Mouse (Mus musculus) liver, postnatal 0 days (tissue): ENCODE data around the gene Dok1. TPM values are rescaled to one million over a fixed set of nuclear protein-coding genes. Genes with fewer than 3 reads are reported as not detected.

Experiments
- ATAC-seq: fragments of 200-750 bp; cut with Nextera tagmentation; 2 replicates; pipeline ENCODE4 v1.8.0; 2017; ENCODE audit warnings: mild to moderate bottlenecking, moderate library complexity
- DNase-seq: peaks from one replicate; pipeline ENCODE4 v3.0.0-alpha.2; 2016
- H3K27ac ChIP-seq: fragments of 300-500 bp; sonication (generic); 2 replicates; pipeline ENCODE4 v1.5.1; 2014; ENCODE audit warnings: antibody characterized with exemption, moderate library complexity, mild to moderate bottlenecking, low read depth
- H3K27me3 ChIP-seq: fragments of 300-500 bp; sonication (generic); 2 replicates; pipeline ENCODE4 v1.6.1; 2014; ENCODE audit warnings: low read length, control low read depth, mixed read lengths; ENCODE audit not compliant: insufficient read depth
- H3K36me3 ChIP-seq: fragments of 300-500 bp; sonication (generic); replicated peaks from 2 replicates; pipeline ENCODE4 v1.6.1; 2014; ENCODE audit warnings: mild to moderate bottlenecking, control low read depth, low read length, moderate library complexity, mixed read lengths; ENCODE audit not compliant: insufficient read depth
- H3K4me1 ChIP-seq: fragments of 300-500 bp; sonication (generic); 2 replicates; pipeline ENCODE4 v1.6.1; 2014; ENCODE audit warnings: antibody characterized with exemption, mild to moderate bottlenecking, control low read depth; ENCODE audit not compliant: insufficient read depth
- H3K4me2 ChIP-seq: fragments of 300-500 bp; sonication (generic); 2 replicates; pipeline ENCODE4 v1.6.1; 2014; ENCODE audit warnings: low read depth, mild to moderate bottlenecking, low read length, moderate library complexity, mixed read lengths
- H3K4me3 ChIP-seq: fragments of 300-500 bp; sonication (generic); 2 replicates; pipeline ENCODE4 v1.5.1; 2014; ENCODE audit warnings: low read depth, low read length
- H3K9ac ChIP-seq: fragments of 300-500 bp; sonication (generic); replicated peaks from 2 replicates; pipeline ENCODE4 v1.6.1; 2014; ENCODE audit warnings: mild to moderate bottlenecking, moderate library complexity
- H3K9me3 ChIP-seq: fragments of 300-500 bp; sonication (generic); 2 replicates; pipeline ENCODE4 v1.6.1; 2016; ENCODE audit warnings: mild to moderate bottlenecking, control low read depth, low read length, mixed read lengths
- CTCF ChIP-seq: sonication (generic); IDR thresholded peaks from 2 replicates; pipeline ENCODE4 v1.5.1; 2016; ENCODE audit warnings: antibody characterized with exemption, low read depth
- EP300 ChIP-seq: IDR thresholded peaks from 2 replicates; pipeline ENCODE4 v1.6.1; 2016; ENCODE audit warnings: antibody characterized with exemption, low read depth, mild to moderate bottlenecking
- WGBS: fragments of 180-500 bp; shearing (Covaris S2); extraction: QIAGEN DNeasy Blood & Tissue Kit; methylation state at CpG from one replicate; pipeline ENCODE4 v1.1.7; 2014; ENCODE audit not compliant: insufficient replicate concordance; 5-methylcytosine and 5-hydroxymethylcytosine counted together
- polyA plus RNA-seq: library from polyadenylated mRNA; unstranded; fragments of >200 nt; fragmentation: Nextera tagmentation; extraction: Ambion mirVana; gene quantifications from 2 replicates; pipeline ENCODE4 v1.2.1, GENCODE M21; 2015

Gene Dok1
- polyA plus RNA-seq, 1 experiment from 2014 or later, result 11.3 TPM

DNA sequence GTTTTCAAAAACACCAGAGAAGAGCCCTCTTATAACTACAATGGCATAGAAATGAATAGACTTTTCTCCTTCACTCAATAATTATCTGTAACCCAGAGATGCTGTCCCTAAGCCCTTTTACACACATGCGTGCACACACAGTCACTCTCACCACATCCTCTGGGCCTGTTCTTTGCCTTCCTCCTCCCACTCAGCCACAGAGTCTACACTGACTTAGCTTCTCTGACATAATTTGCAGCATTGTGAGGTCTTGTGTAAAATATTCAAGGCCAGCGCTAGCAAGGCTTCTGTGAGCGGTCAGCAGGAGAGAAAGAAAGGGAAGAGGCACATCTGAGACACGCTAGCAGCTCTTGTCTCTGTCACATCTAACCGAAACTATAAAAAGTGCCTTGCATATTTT lies 19.8 kb downstream of the Dok1 start:
- DNase-seq (no peak), ATAC-seq (no peak)
- 44% methylated on average over 5 of the region's 5 CpGs for WGBS
- Histone ChIP-seq H3K36me3 (no peaks in the 10 kb centered on the region), H3K9me3 (no peaks in the 10 kb centered on the region), H3K27me3 (no peaks in the 10 kb centered on the region), H3K4me3 (no peak overlapping the region), H3K4me1 (peaks cover 45% of the 10 kb centered on the region), H3K27ac (peak overlapping the region; percentile 97), H3K4me2 (peak overlapping the region; percentile 42), H3K9ac (peak overlapping the region; percentile 47)
- no peak for TF ChIP-seq EP300
- no peak for TF ChIP-seq CTCF

DNA sequence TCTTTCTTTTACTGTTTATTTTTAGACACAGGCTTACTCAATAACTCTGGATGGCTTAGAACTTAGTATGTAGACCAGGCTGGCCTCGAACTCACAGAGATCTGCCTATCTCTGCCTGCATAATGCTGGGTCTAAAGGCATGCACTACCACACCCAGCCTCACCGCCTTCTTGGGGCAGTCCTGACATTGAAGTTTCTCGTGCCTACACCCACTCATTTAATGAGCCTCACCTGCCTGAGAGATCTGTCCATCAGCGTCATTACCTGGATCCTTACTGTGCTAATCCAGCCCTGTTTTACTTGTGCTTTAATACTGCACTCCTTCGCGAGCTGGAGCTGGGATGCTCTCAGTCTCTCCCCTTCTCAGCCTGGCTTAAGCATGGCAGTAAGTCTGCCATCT lies 21.5 kb downstream of the Dok1 start:
- H3K4me2 ChIP-seq, result no peak overlapping the region
- H3K27ac ChIP-seq, result peak overlapping the region; percentile 46; the same call in 1 of the 2 replicates
- H3K9me3 ChIP-seq, result no peaks in the 10 kb centered on the region
- DNase-seq (no peak), ATAC-seq (no peak)
- peaks cover 42% of the 10 kb centered on the region for H3K4me1 ChIP-seq
- no peak overlapping the region for H3K9ac ChIP-seq
- H3K36me3 ChIP-seq, result no peaks in the 10 kb centered on the region
- H3K27me3 ChIP-seq, result no peaks in the 10 kb centered on the region
- H3K4me3 ChIP-seq, result no peak overlapping the region
- TF ChIP-seq EP300 (no peak), CTCF (peak; percentile 19; the same call in 1 of the 2 replicates)
- 73% methylated on average over 6 of the region's 6 CpGs for WGBS

DNA sequence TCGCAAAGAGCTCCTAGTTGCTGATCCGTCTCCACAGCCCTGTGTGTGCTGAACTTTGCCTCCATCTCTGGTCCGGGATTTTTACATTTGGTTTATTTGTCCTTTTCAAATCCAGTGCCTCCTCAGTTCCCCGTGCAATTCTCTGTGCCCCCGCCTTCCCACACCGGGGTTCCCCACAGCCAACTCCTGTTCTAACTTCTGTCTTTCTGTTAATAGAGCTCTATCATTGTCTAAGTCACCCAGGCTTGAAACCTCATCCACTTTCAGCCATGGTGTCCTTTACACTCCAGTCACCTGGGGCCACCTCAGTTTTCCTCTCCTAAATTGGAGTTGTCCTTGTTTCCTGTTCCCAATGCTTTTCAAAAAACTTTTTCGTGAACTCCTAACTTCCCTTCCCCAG lies 22.0 kb downstream of the Dok1 start:
- TF ChIP-seq CTCF, result no peak
- no peak for TF ChIP-seq EP300
- peaks cover 40% of the 10 kb centered on the region for H3K4me1 ChIP-seq
- WGBS, result 59% methylated on average over 7 of the region's 7 CpGs
- ATAC-seq, result no peak
- no peak overlapping the region for H3K4me3 ChIP-seq
- H3K9ac ChIP-seq, result no peak overlapping the region
- H3K36me3 ChIP-seq, result no peaks in the 10 kb centered on the region
- no peak for DNase-seq
- no peaks in the 10 kb centered on the region for H3K27me3 ChIP-seq
- no peak overlapping the region for H3K4me2 ChIP-seq
- H3K27ac ChIP-seq, result no peak overlapping the region
- no peaks in the 10 kb centered on the region for H3K9me3 ChIP-seq

DNA sequence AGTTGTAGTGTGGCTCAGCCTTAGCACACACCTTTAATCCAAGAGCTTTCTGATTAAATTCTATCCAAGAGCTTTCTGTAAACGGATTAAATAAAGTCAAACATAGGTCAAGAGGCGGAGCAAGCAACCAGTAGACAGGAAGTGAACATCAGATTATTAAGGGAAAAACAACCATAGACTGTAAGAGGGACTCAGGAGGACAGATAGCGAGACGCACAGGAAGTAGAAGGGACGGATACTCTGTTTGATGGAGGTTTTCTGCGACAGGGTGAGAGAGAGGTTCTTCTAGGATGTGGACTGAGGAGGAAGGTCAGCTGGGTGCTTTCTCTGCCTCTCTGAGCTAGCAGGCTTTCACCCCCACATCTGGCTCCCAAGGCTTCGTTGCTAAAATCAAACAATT lies 23.3 kb downstream of the Dok1 start:
- peak overlapping the region; percentile 59 for H3K4me2 ChIP-seq
- ATAC-seq (no peak), DNase-seq (no peak)
- WGBS, result 39% methylated on average over 7 of the region's 7 CpGs
- TF ChIP-seq EP300 (0 out of 2 replicates have a peak, but pooled peaks have one; percentile 30), CTCF (no peak)
- H3K4me1 ChIP-seq, result peaks cover 47% of the 10 kb centered on the region
- H3K36me3 ChIP-seq, result no peaks in the 10 kb centered on the region
- H3K9ac ChIP-seq, result peak overlapping the region; percentile 57
- H3K4me3 ChIP-seq, result peak overlapping the region; percentile 19
- peak overlapping the region; percentile 77 for H3K27ac ChIP-seq
- H3K9me3 ChIP-seq, result no peaks in the 10 kb centered on the region
- no peaks in the 10 kb centered on the region for H3K27me3 ChIP-seq

DNA sequence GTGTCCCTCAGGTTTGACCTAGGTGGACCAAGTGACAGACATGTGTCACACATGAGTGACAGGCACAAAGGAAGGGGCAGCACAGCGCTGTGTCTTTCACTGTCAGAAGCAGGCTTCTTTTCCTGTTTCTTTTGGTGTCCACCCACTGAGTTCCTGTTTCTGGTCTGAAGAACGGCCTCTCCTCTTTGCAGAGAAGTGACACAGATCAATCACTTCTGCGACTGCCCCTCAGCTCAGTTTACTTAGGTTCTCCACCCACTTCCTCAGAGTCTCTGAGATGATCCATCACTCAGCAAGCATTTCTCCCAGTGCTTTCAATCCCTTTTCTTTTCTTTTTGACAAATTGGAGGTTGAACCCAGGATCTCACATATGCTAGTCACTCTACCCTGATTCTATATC lies 24.6 kb downstream of the Dok1 start:
- WGBS, result 34% methylated on average over 3 of the region's 3 CpGs
- no peaks in the 10 kb centered on the region for H3K9me3 ChIP-seq
- DNase-seq, result no peak

DNA sequence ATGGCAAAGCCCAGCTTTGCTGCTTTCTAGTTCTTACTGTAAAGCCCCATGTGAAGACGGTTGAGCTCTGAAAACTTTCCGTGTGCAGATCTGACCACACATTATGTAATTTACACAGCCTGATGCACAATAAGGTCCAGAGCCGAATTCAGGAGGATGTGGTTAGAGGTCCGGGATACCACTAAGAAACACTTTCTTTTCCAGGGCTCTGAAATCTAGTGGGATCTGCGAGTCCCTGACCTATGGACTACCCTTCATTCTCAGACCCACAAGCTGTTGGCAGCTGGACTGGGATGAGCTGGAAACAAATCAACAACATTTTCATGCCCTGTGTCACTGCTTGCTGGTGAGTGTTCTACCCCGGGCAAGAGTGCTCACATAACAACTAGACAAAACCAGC lies 27.2 kb downstream of the Dok1 start:
- Histone ChIP-seq H3K4me2 (no peak overlapping the region), H3K4me1 (peaks cover 45% of the 10 kb centered on the region), H3K27ac (peak overlapping the region; percentile 69; the same call in 1 of the 2 replicates), H3K9ac (no peak overlapping the region), H3K9me3 (no peaks in the 10 kb centered on the region), H3K36me3 (no peaks in the 10 kb centered on the region), H3K27me3 (no peaks in the 10 kb centered on the region), H3K4me3 (no peak overlapping the region)
- 50% methylated on average over 6 of the region's 6 CpGs for WGBS
- no peak for TF ChIP-seq CTCF
- TF ChIP-seq EP300, result no peak
- DNase-seq (no peak), ATAC-seq (no peak)

More for the DNA sequence above, 24.6 kb downstream of the Dok1 start:
- Histone ChIP-seq H3K36me3 (no peaks in the 10 kb centered on the region), H3K4me1 (peaks cover 54% of the 10 kb centered on the region), H3K27me3 (no peaks in the 10 kb centered on the region), H3K4me2 (no peak overlapping the region), H3K9ac (no peak overlapping the region), H3K27ac (peak overlapping the region; percentile 64), H3K4me3 (no peak overlapping the region)
- TF ChIP-seq CTCF (no peak), EP300 (no peak)
- no peak for ATAC-seq
